Mouse (Mus musculus): ENCODE results near the gene Phldb2.

DNA sequence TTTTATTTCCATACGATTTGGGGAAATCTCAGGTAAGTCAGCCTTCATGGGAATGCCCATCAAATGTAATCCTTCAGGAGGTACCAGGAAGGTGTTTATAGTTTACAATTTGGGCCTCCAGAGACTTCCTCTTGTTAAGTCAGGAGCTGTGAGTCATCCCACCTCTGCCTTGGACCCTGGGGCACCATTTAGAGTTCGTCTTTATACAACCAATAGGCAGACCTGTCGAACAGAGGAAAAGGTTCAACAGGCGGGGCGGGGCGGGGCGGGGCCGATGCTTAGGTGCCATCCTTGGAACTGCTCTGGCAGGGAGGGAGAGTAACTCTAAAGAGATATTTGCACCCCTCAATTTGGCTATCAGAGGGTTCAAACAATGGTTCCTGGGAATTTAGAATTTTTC lies 49.8 kb downstream of the Phldb2 start:
- TF ChIP-seq CTCF (IDR thresholded peaks at IDR 0.05; ENCODE audit: control insufficient read depth, insufficient read depth, insufficient read length): no peak
- no peak for TF ChIP-seq USF1 (IDR thresholded peaks at IDR 0.05; ENCODE audit: low read depth)
- no peak for TF ChIP-seq CEBPB (IDR thresholded peaks at IDR 0.05; ENCODE audit: low read depth)
- no peak for TF ChIP-seq MYOD1 (IDR thresholded peaks at IDR 0.05; ENCODE audit: control insufficient read depth, insufficient read length, low read depth)
- no peak for TF ChIP-seq MAX (IDR thresholded peaks at IDR 0.05)
- no peak for TF ChIP-seq FOSL1 (IDR thresholded peaks at IDR 0.05; ENCODE audit: insufficient read depth, low read length, poor library complexity, severe bottlenecking)
